Mouse (Mus musculus) testis, adult 2 months (tissue): ENCODE results near the gene Myo10. TPM values are rescaled to one million over a fixed set of nuclear protein-coding genes. Genes with fewer than 3 reads are reported as not detected.
A peak's percentile ranks its signal among the peaks of the same experiment; 100 is the strongest.

Source experiments
- H3K27ac ChIP-seq: fragments of 200-500 bp; 2 replicates; pipeline ENCODE4 v1.5.1; 2012; ENCODE audit warnings: low read depth, low read length; ENCODE audit not compliant: control insufficient read depth, insufficient read depth
- H3K27me3 ChIP-seq: fragments of 200-500 bp; 2 replicates; pipeline ENCODE4 v1.6.1; 2012; ENCODE audit warnings: mild to moderate bottlenecking, low read length, moderate library complexity; ENCODE audit not compliant: control insufficient read depth, insufficient read depth
- H3K36me3 ChIP-seq: fragments of 200-500 bp; 2 replicates; pipeline ENCODE4 v1.6.1; 2012; ENCODE audit warnings: mild to moderate bottlenecking, low read length; ENCODE audit not compliant: control insufficient read depth, insufficient read depth
- H3K4me1 ChIP-seq: fragments of 200-500 bp; 2 replicates; pipeline ENCODE4 v1.6.1; 2012; ENCODE audit warnings: low read length; ENCODE audit not compliant: control insufficient read depth, insufficient read depth
- H3K4me3 ChIP-seq: fragments of 200-500 bp; 2 replicates; pipeline ENCODE4 v1.5.1; 2012; ENCODE audit warnings: low read depth, mild to moderate bottlenecking, low read length, moderate library complexity, mixed read lengths; ENCODE audit not compliant: control insufficient read depth
- CTCF ChIP-seq: fragments of 200-500 bp; IDR thresholded peaks from 2 replicates; pipeline ENCODE4 v1.5.1; 2012; ENCODE audit warnings: low read depth, mild to moderate bottlenecking, inconsistent platforms, low read length, moderate library complexity; ENCODE audit not compliant: control insufficient read depth, insufficient read depth, insufficient replicate concordance
- POLR2A ChIP-seq: fragments of 200-500 bp; IDR thresholded peaks from 2 replicates; pipeline ENCODE4 v1.6.1; 2012; ENCODE audit warnings: low read depth, mild to moderate bottlenecking, inconsistent platforms, low read length, moderate library complexity; ENCODE audit not compliant: control insufficient read depth
- polyA plus RNA-seq: library from polyadenylated mRNA; depleted of rRNA; stranded (reverse); fragments of >200 nt; gene quantifications from 2 replicates; pipeline ENCODE4 v1.2.3, GENCODE M21; 2012; rRNA removed

The Myo10 gene
- polyA plus RNA-seq, 1 experiment = 17.5 TPM

DNA sequence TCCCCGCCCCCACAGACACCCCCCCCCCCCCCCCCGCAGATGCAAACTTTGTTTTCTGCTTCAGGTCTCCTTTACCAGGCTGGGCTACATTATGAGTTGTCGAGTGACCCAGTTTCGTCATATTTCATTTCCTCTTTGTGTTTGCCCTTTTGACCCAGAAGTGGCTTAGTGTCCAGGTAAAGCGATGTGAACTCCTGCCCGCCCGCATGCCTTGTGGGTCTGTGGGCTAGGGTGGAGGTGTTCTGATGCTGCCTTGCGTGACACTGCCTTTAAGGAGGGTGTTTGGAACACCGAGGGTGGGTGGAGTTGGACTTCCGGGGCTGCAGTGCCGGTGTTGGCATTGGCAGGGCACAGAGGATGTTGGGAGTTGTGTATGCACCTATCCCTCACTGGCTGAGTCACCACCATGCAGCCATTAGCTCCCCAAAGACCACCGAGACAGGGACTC is 236.3 kb downstream of the Myo10 start:
- Histone ChIP-seq H3K4me3 (peak overlapping the region; percentile 60), H3K36me3 (no peaks in the 10 kb centered on the region), H3K27ac (no peak overlapping the region), H3K27me3 (no peaks in the 10 kb centered on the region), H3K4me1 (peaks cover 4% of the 10 kb centered on the region)
- TF ChIP-seq CTCF (no peak), POLR2A (no peak)

DNA sequence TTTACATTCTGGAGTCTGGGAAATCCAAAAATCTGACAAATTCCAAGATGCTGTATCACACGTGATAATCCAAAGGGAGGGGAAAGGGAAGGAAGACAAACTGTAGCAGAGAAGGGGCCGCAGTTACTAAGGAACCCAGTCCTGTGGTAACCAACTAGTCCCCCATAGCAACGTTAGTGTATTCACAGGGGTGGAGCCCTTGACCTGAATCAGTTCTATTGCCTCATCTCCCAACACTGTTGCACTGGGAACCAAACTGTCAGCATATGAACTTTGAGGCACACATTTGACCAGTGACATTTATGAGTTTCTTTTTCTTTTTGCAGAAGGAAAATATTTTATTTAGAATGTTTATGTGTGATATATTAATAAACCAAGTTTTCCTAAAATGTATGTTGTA is 237.1 kb downstream of the Myo10 start:
- H3K27me3 ChIP-seq = no peaks in the 10 kb centered on the region
- H3K4me3 ChIP-seq = no peak overlapping the region
- H3K36me3 ChIP-seq = no peaks in the 10 kb centered on the region
- no peak overlapping the region for H3K27ac ChIP-seq
- TF ChIP-seq CTCF (no peak), POLR2A (no peak)
- H3K4me1 ChIP-seq = peaks cover 4% of the 10 kb centered on the region

DNA sequence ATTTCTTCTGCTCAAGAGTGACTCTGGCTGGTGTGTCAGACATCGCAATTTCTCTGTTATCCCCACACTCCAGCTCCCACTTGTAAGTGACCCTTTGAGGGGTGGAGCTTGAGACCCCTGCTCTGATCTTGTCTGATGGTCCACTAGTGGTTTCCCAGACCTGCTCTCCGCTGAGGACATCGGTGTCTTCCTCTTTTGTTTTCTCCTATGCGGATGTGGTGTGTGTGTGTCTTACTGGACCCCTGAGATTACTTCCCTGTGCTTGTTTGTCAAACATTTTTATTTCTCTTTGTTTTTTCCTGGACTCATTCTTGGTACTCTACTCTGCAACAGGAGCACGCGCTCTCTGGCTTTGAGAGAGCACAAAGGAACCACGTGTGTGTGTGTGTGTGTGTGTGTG is 239.6 kb downstream of the Myo10 start:
- Histone ChIP-seq H3K27ac (no peak overlapping the region), H3K27me3 (no peaks in the 10 kb centered on the region), H3K4me1 (peaks cover 4% of the 10 kb centered on the region), H3K4me3 (no peak overlapping the region), H3K36me3 (no peaks in the 10 kb centered on the region)
- no peak for TF ChIP-seq POLR2A
- TF ChIP-seq CTCF = no peak

Other genes starting within 250 kb of the Myo10 start
- gene Basp1, start 208.8 kb upstream of the Myo10 start, polyA plus RNA-seq = 11.8 and 13.6 TPM in 2 replicates
- gene Retreg1, start 220.7 kb downstream of the Myo10 start, polyA plus RNA-seq = 42.7 and 46.1 TPM in 2 replicates